Mouse (Mus musculus): ENCODE results near the gene Rnft1. TPM values are rescaled to one million over a fixed set of nuclear protein-coding genes. Genes with fewer than 3 reads are reported as not detected.
"Not testable (repeated sequence)": the region's sequence is repeated elsewhere in the genome, so short reads cannot be mapped to it uniquely, and the experiment has no call there.

Gene Rnft1
- polyA plus RNA-seq, 1 experiment: 1.1 TPM

- Histone ChIP-seq H3K27me3 (ENCODE audit: control insufficient read depth, insufficient read depth, low read length) (no peaks in the 10 kb centered on the region), H3K4me1 (ENCODE audit: control insufficient read depth, insufficient read depth, insufficient read length, low read length) (no peaks in the 10 kb centered on the region), H3K4me3 (ENCODE audit: low read depth, low read length) (no peak overlapping the region), H3K36me3 (ENCODE audit: control insufficient read depth, insufficient read depth, low read length) (no peaks in the 10 kb centered on the region), H3K27ac (ENCODE audit: insufficient read depth, low read depth, low read length) (no peak overlapping the region)
- TF ChIP-seq POLR2A (IDR thresholded peaks at IDR 0.05; ENCODE audit: low read depth, low read length) (no peak), CTCF (IDR thresholded peaks at IDR 0.05; ENCODE audit: extremely low read depth, insufficient read length, insufficient replicate concordance, low read depth, low read length) (no peak)
Observed at GRCm38 (mm10) chr11:86462579-86462978, 21.9 kb upstream of the Rnft1 start.

DNA sequence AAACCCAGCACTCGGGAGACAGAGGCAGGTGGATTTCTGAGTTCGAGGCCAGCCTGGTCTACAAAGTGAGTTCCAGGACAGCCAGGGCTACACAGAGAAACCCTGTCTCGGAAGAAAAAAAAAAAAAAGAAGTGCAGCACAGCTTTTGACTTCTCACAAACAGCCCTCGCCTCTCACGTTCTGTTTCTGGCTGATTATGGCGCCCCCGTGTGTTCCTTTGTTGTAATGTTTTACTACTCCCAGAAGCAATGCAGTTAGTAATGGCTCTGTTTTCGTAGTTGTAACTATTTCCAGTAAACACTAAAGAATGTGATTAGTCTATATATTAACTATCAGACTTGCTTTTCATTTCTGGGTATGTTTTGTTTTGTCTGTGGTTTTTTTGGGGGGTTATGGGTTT lies 20.2 kb upstream of the Rnft1 start:
- 9% methylated on average over 8 of the region's 8 CpGs for WGBS
- not testable (repeated sequence) for H3K4me1 ChIP-seq (ENCODE audit: control insufficient read depth, insufficient read depth, insufficient read length, low read length); H3K27me3 ChIP-seq (ENCODE audit: control insufficient read depth, insufficient read depth, low read length); H3K27ac ChIP-seq (ENCODE audit: insufficient read depth, low read depth, low read length); H3K4me3 ChIP-seq (ENCODE audit: low read depth, low read length); H3K36me3 ChIP-seq (ENCODE audit: control insufficient read depth, insufficient read depth, low read length)
- TF ChIP-seq CTCF (IDR thresholded peaks at IDR 0.05; ENCODE audit: extremely low read depth, insufficient read length, insufficient replicate concordance, low read depth, low read length): peak; percentile 55; the same call in 1 of the 2 replicates

DNA sequence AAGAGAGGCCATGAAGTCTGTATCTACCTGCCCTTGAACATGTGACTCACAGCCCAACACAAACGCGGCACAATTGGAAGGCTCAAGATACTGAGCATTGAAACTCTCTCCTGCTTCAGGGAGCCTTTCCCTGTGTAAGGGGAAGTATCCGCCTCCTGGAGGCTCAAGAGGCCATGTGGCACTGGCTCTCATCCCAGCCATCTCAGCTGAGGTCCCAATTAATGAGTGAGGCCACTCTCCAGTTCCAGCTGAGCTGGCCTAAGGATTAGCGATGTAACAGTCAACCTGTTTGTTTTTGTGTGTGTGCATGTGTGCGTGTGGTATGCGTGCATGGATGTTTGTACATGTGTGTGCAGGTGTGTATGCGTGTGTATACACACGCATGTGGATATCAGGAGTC lies 16.1 kb upstream of the Rnft1 start:
- no peaks in the 10 kb centered on the region for H3K27me3 ChIP-seq (ENCODE audit: control insufficient read depth, insufficient read depth, low read length)
- no peak overlapping the region for H3K27ac ChIP-seq (ENCODE audit: insufficient read depth, low read depth, low read length)
- no peaks in the 10 kb centered on the region for H3K36me3 ChIP-seq (ENCODE audit: control insufficient read depth, insufficient read depth, low read length)
- 67% methylated on average over 8 of the region's 8 CpGs for WGBS
- TF ChIP-seq CTCF (IDR thresholded peaks at IDR 0.05; ENCODE audit: extremely low read depth, insufficient read length, insufficient replicate concordance, low read depth, low read length): no peak
- TF ChIP-seq POLR2A (IDR thresholded peaks at IDR 0.05; ENCODE audit: low read depth, low read length): no peak
- H3K4me3 ChIP-seq (ENCODE audit: low read depth, low read length): no peak overlapping the region
- peaks cover 3% of the 10 kb centered on the region; the same call in 1 of the 2 replicates for H3K4me1 ChIP-seq (ENCODE audit: control insufficient read depth, insufficient read depth, insufficient read length, low read length)

GRCm38 (mm10) chr11:86468971-86469370 lies 15.5 kb upstream of the Rnft1 start:
- 74% methylated on average over 4 of the region's 4 CpGs for WGBS
- no peaks in the 10 kb centered on the region for H3K27me3 ChIP-seq (ENCODE audit: control insufficient read depth, insufficient read depth, low read length)
- no peak overlapping the region for H3K4me3 ChIP-seq (ENCODE audit: low read depth, low read length)
- peaks cover 8% of the 10 kb centered on the region; the same call in 1 of the 2 replicates for H3K4me1 ChIP-seq (ENCODE audit: control insufficient read depth, insufficient read depth, insufficient read length, low read length)
- TF ChIP-seq POLR2A (IDR thresholded peaks at IDR 0.05; ENCODE audit: low read depth, low read length) (no peak), CTCF (IDR thresholded peaks at IDR 0.05; ENCODE audit: extremely low read depth, insufficient read length, insufficient replicate concordance, low read depth, low read length) (no peak)
- no peak overlapping the region for H3K27ac ChIP-seq (ENCODE audit: insufficient read depth, low read depth, low read length)
- no peaks in the 10 kb centered on the region for H3K36me3 ChIP-seq (ENCODE audit: control insufficient read depth, insufficient read depth, low read length)

- Histone ChIP-seq H3K27ac (ENCODE audit: insufficient read depth, low read depth, low read length) (no peak overlapping the region), H3K36me3 (ENCODE audit: control insufficient read depth, insufficient read depth, low read length) (no peaks in the 10 kb centered on the region), H3K27me3 (ENCODE audit: control insufficient read depth, insufficient read depth, low read length) (no peaks in the 10 kb centered on the region), H3K4me1 (ENCODE audit: control insufficient read depth, insufficient read depth, insufficient read length, low read length) (peaks cover 10% of the 10 kb centered on the region; the same call in 1 of the 2 replicates), H3K4me3 (ENCODE audit: low read depth, low read length) (no peak overlapping the region)
- no peak for TF ChIP-seq POLR2A (IDR thresholded peaks at IDR 0.05; ENCODE audit: low read depth, low read length)
- no peak for TF ChIP-seq CTCF (IDR thresholded peaks at IDR 0.05; ENCODE audit: extremely low read depth, insufficient read length, insufficient replicate concordance, low read depth, low read length)
- 70% methylated on average over 6 of the region's 6 CpGs for WGBS
Observed at GRCm38 (mm10) chr11:86471785-86472184, 12.7 kb upstream of the Rnft1 start.

- TF ChIP-seq CTCF (IDR thresholded peaks at IDR 0.05; ENCODE audit: extremely low read depth, insufficient read length, insufficient replicate concordance, low read depth, low read length) (no peak), POLR2A (IDR thresholded peaks at IDR 0.05; ENCODE audit: low read depth, low read length) (no peak)
- Histone ChIP-seq H3K36me3 (ENCODE audit: control insufficient read depth, insufficient read depth, low read length) (no peaks in the 10 kb centered on the region), H3K27me3 (ENCODE audit: control insufficient read depth, insufficient read depth, low read length) (no peaks in the 10 kb centered on the region), H3K27ac (ENCODE audit: insufficient read depth, low read depth, low read length) (no peak overlapping the region), H3K4me3 (ENCODE audit: low read depth, low read length) (no peak overlapping the region), H3K4me1 (ENCODE audit: control insufficient read depth, insufficient read depth, insufficient read length, low read length) (peaks cover 10% of the 10 kb centered on the region; the same call in 1 of the 2 replicates)
- 8% methylated on average over 7 of the region's 7 CpGs for WGBS
Observed at GRCm38 (mm10) chr11:86472771-86473171, 11.7 kb upstream of the Rnft1 start.

GRCm38 (mm10) chr11:86473576-86473975 lies 10.9 kb upstream of the Rnft1 start:
- WGBS: 12% methylated on average over 3 of the region's 3 CpGs
- TF ChIP-seq POLR2A (IDR thresholded peaks at IDR 0.05; ENCODE audit: low read depth, low read length): no peak
- no peak for TF ChIP-seq CTCF (IDR thresholded peaks at IDR 0.05; ENCODE audit: extremely low read depth, insufficient read length, insufficient replicate concordance, low read depth, low read length)
- Histone ChIP-seq H3K4me1 (ENCODE audit: control insufficient read depth, insufficient read depth, insufficient read length, low read length) (peaks cover 10% of the 10 kb centered on the region; the same call in 1 of the 2 replicates), H3K36me3 (ENCODE audit: control insufficient read depth, insufficient read depth, low read length) (no peaks in the 10 kb centered on the region), H3K4me3 (ENCODE audit: low read depth, low read length) (no peak overlapping the region), H3K27me3 (ENCODE audit: control insufficient read depth, insufficient read depth, low read length) (no peaks in the 10 kb centered on the region), H3K27ac (ENCODE audit: insufficient read depth, low read depth, low read length) (no peak overlapping the region)
